Mouse (Mus musculus): Measurements from ENCODE around the gene Ftl1.
A peak's percentile ranks its signal among the peaks of the same experiment; 100 is the strongest.
"Not testable (repeated sequence)": the region's sequence is repeated elsewhere in the genome, so short reads cannot be mapped to it uniquely, and the experiment has no call there.

The Ftl1 gene

GRCm38 (mm10) chr7:45475291-45475969 is 15.7 kb upstream of the Ftl1 start:
- DNase-seq, result peak; percentile 51

DNA sequence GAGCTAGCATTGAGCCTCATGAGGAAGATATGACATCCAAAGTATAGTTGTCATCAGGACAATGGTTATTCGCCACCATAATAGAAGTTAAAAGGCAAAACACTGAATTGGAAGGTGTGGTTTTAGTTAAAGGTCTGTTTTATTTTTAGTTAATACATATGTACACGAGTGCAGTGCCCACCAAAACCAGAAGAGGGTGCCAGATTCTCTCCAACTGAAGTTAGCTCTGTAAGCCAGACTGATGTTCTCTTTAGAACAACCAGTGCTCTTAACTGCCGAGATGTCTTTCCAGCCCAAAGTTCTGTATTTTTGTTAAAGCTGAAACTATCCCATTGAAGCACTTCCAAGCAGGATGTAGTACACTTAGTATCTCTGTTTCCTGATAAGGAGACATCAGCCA is 11.2 kb upstream of the Ftl1 start:
- DNase-seq, result peak; percentile 71

DNA sequence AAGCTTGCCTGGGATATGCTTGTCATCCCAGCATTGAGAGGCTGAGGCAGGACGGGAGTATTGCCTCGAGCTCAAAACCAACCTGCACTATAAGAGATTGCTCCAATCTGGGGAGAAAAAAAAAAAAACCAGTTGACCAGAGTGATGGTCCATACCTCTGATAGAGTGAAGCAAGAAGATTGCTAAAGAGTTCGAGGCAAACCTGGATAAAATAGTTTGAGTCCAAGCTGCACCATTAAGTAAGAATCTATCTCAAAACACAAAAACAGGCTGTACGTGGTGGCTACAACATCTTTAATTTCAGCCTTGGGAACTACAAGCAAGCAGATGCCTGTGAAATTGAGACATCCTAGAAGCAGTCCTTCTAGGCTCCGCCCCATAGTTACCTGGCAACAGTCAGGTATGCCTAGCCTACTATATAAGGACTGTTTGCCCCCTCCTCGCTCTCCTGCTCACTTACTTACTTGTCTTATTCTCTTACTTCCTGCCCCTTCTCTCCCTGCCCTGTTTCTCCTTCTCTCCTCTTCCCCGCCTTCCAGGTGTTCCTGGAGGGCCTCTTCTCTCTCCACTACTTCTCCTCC is 7.5 kb upstream of the Ftl1 start:
- no peak for DNase-seq

- peak; percentile 98 for DNase-seq
Measured at GRCm38 (mm10) chr7:45466283-45467089, 6.8 kb upstream of the Ftl1 start, which contains the start of gene Bax. Gene Bax, minus strand, starts transcription at chr7:45466898.

GRCm38 (mm10) chr7:45465549-45465948 is 5.9 kb upstream of the Ftl1 start:
- DNase-seq, result no peak

DNA sequence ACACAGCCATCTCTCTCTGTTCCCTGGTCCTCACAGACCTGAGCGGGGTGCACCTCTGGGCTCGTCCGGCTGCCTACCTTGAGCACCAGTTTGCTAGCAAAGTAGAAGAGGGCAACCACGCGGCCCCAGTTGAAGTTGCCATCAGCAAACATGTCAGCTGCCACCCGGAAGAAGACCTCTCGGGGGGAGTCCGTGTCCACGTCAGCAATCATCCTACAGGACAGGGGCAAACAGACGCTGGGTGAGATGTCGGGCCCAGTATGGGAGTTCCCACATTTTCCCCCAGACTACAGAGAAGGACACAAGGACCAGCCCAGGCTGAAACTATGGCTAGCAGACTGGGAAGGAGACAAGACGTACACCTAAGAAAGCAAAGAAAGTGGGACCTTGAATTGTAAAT is 5.4 kb upstream of the Ftl1 start:
- no peak for DNase-seq

DNA sequence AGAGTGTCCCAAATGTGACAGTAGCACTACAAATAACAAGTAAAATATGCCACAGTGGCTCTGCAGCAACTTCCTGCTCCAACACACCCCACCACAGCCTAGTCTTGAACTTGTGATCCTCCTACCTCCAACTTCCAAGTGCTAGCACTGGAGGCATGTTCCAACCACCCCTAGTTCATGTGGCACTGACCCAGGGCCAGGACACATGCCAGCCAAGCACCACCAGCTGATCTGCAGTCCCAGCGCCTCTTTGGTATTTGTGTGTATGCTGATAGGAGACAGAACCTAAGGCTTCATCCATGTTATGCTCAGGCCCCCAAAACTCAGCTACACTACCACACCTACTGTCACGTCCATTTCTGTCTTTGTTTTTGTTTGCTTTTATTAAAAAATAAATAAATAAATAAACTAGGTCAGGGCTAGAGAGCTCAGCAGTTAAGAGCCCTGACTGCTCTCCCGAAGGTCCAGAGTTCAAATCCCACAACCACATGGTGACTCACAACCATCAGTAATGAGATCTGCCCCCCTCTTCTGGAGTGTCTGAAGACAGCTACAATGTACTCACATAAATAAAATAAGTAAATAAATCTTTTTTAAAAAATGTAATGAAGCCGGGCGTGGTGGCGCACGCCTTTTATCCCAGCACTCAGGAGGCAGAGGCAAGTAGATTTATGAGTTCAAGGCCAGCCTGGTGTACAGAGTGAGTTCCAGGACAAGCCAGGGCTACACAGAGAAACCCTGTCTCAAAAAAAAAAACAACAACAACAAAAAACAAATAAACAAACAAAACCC is 4.5 kb upstream of the Ftl1 start:
- DNase-seq, result no peak

- DNase-seq, result not testable (repeated sequence)
Measured at GRCm38 (mm10) chr7:45462868-45463267, 3.2 kb upstream of the Ftl1 start.

DNA sequence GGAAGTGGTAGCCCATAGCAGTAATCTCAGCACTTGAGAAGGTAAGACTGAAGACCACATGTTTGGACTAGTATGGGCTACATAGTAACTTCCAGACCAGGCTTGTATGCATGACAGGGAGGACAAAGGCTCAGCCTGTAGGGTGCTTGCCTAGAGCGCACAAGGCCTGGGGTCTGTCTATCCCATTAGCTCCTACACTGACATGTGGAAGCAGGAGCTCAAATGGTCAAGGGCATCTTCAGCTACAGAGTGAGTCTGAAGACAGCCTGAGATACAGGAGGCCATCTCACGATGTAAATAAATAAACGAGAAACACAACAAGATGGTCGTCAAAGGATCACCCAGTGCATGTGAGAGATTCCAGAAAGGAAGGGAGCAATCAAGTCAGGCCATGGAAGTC is 2.6 kb upstream of the Ftl1 start:
- no peak for DNase-seq

- no peak for DNase-seq
Measured at GRCm38 (mm10) chr7:45461781-45462180, 2.1 kb upstream of the Ftl1 start.

DNA sequence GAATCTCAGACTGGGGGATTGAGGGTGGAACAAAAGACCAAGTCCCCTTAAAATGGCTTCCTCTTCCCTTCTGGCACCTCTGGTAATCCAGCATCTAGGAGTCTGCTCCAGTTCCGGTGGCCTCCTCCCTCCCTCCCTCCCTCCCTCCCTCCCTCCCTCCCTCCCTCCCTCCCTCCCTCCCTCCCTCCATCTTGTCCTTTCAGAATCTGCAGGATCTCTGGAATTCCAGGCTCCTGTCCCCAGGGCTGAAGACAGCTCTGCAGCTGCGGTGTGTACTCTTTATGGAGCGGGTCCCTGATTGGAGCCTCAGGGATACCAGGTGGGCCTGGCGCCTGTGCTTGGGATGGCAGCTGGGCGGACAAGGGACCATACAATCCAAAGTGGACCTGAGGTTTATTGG is 1.6 kb upstream of the Ftl1 start:
- peak; percentile 57 for DNase-seq

GRCm38 (mm10) chr7:45460860-45461314 is 1.2 kb upstream of the Ftl1 start:
- DNase-seq, result peak; percentile 64

- no peak for DNase-seq
Measured at GRCm38 (mm10) chr7:45460377-45460776, 693 bp upstream of the Ftl1 start.

DNA sequence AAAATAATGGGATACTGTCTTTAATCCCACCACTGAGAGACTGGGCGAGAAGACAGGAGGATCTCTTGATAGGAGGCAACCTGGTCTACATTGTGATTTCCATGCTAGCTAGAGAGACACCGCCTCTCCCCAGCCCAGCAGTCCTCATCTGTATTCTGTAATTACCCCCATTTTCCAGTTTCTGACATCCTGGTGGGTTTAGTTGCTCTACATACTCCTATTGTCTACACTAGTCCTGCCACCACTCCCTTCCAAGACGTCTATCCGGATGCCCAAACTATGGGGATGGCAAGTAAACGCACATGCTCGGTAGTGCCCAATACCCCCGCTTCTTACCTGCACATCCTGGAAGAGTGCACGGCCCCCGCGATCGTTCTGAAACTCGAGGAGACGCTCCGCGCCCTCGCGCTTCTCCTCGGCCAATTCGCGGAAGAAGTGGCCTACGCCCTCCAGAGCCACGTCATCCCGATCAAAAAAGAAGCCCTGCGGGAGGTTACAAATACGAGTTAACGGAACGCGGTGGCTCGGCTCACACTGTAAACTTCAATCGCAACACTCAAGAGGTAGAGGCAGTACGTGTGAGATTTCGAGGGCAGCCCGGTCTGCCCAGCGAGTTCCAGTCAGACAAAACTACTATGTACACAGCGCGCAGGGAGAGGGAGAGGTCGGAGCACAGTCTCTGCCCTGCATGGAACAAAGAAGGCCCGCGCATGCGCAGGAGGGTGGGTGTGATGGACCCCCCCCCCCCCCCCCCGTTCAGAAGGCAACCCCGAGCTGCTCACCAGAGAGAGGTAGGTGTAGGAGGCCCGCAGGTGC is 728 bp downstream of the Ftl1 start:
- peak; percentile 90 for DNase-seq

DNA sequence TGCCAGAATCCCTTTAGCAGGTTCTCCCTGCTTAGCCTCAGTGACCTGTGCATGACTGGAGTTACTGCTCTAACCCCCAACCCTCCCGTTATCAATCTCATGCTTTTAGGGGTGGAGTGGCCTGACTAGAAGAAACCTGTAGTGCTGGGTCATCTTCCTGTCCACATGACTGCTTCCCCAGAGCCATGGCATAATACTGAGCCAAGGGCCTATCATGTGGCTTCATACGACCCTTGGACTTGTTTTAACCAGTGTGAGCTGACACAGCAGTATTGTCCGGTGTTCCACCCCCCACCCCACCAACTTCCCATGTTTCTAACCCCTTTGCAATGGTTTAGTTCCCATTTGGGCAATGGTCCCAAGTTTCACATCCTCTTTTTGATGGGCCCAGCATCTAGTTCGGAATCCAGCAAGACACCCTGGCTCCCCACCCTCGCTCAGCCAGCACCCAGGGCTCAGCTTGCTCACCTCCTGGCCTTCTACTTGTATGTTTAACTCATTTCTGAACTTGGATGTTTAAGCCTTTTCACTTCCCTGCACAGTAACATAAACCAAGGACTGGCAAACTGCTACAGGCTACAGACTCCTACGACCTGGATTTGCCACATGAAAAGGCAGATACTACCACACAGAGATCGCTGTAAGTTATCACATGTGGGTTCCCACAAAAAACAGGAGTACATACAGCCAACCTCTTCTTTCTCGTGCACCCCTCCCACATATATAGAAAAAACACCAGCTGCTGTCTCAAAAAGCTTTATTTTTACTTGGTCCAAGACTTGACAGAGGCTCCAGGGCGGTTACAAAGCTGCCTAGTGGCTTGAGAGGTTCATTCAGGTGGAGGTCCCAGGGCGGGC is 2.3 kb downstream of the Ftl1 start:
- peak; percentile 19 for DNase-seq

DNA sequence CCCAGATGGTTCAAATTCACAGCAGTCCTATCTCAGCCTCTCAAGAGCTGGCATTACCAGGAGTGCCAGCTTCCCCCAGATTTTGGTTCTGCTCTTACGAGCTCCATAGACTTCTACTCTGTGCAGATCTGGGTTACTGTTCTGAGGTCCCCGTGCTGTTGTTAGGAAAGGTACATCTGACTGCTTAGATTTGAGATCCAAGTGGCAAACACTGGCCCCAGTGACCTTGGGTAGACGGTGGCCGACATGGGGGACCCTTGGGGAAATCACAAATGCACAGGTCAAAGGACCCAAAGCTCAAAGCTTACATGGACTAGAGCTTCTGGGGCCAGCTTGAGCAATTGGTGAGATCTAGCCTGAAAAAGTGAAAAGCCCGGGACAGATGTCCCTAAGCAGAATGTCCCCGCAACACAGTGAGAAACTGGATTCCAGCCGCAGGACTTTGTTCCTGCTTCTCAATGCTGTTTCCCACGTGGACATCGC is 2.9 kb downstream of the Ftl1 start:
- DNase-seq, result peak; percentile 10

GRCm38 (mm10) chr7:45455932-45456696 is 3.6 kb downstream of the Ftl1 start:
- peak; percentile 11 for DNase-seq

DNA sequence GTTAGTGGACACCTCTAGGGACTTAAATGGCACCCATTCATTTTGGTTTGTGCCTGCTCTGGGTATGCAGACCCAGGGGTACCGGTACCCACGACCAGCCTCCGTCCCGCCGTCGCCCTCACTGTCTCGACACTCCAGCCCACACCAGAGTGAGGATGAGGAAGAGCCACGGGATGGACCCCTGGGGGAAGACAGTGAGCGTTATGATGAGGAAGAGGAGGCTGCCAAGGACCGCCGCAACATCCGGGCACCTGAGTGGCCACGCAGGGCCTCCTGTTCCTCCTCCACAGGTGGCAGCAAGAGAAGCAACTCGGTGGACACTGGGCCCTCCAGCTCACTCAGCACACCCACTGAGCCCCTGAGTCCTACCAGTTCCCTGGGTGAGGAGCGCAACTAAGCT is 4.7 kb downstream of the Ftl1 start:
- DNase-seq, result no peak

DNA sequence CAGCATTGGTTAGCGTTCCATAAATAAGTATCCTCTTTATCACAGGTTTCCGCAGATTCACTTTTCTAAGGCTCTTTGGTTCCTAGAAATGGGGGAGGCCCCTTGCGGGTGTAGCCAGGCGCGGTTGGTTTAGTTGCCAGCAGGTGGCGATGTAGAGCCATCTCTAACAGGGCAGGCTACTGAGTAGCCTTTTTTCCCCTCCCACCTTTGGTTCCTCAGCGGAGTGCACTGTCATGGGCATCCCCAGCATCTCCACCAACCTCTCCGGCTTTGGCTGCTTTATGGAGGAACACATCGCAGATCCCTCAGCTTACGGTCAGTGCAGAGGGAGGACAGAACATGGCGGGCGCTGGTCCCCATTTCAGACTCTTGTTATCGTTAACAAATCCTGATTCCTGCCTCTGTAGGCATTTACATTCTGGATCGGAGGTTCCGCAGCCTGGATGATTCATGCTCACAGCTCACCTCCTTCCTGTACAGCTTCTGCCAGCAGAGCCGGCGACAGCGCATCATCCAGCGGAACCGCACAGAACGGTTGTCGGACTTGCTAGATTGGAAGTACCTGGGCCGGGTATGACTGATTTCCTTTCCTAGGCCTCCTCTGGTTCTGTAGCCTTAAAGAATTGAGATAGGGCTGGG is 8.2 kb downstream of the Ftl1 start:
- DNase-seq, result peak; percentile 88

DNA sequence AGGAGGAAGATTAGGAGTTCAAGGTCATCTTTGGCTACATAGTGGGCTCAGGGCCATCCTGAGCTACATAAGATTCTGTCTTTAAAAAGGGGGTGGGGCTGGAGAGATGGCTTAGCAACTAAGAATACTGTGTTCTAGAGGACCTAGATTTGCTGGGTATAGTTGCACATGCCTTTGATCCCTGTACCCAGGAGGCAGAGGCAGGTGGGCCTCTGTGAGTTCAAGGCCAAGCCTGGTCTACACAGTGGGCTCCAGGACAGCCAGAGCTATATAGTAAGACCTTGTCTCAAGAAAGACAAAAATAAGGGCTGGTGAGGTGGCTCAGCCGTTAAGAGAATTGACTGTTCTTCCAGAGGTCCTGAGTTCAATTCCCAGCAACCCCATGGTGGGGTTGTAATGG is 9.7 kb downstream of the Ftl1 start:
- DNase-seq, result no peak

Data from retina, postnatal 1 day (tissue).